In the genomic region with DNA sequence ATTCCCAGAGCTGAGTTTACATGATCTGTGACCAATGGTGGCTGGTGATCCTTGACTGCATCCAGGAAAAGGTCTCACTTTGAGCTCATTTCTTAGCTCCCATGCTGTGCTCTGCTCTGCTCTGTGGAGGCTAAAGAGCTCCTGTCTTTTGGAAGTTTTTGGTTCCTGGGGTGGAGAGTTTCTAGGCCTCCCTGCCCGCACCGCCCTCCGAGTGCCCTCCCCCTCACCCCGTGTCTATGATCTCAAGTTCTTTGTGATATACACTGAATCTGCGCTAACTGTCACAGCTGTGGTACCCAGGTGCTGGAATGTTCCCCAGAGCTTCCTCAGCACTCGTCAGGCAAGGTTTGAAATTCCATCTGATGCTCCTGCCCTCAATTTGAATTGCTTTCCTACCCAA, we compare ENCODE assay signal across 15 mouse cellular contexts.
"Had no signal": no experiment of that assay in that cellular context is flagged by ENCODE, and none has a peak within 500 bp of the region (broad histone marks: within the 10 kb centered on the region; RNA-seq: fewer than 3 reads in every experiment).

No protein-coding gene starts in this region.

- ATAC-seq: intestine, postnatal 0 days had no signal

- H3K27me3 ChIP-seq: limb, embryonic 12.5 days; neural tube, embryonic 12.5 days; stomach, embryonic 15.5 days had no signal

- H3K27ac ChIP-seq: kidney, postnatal 0 days; limb, embryonic 12.5 days; liver, embryonic 14.5 days; neural tube, embryonic 12.5 days; stomach, embryonic 15.5 days had no signal

- H3K36me3 ChIP-seq: limb, embryonic 12.5 days; neural tube, embryonic 12.5 days; stomach, embryonic 15.5 days had no signal

- H3K4me3 ChIP-seq: limb, embryonic 12.5 days; myocyte; neural tube, embryonic 12.5 days; stomach, embryonic 15.5 days had no signal

- DNase-seq: kidney, adult 9 months; kidney, postnatal 36 days; layer of hippocampus, adult 9-11 months; liver; lung, adult 18-20 months; midbrain, embryonic 14.5 days; retina, postnatal 1 day; right cerebral cortex, postnatal 4 days had no signal

- H3K9me3 ChIP-seq: limb, embryonic 12.5 days; neural tube, embryonic 12.5 days; stomach, embryonic 15.5 days had no signal

- H3K9ac ChIP-seq: limb, embryonic 12.5 days; liver, embryonic 14.5 days; neural tube, embryonic 12.5 days; stomach, embryonic 15.5 days had no signal

- H3K4me2 ChIP-seq: limb, embryonic 12.5 days; neural tube, embryonic 12.5 days; stomach, embryonic 15.5 days had no signal
